In genomic region chr11:45907301-45907700, GRCm38 (mm10) we compare ENCODE assay signal across 15 mouse cellular contexts.
"Had no signal": no experiment of that assay in that cellular context is flagged by ENCODE, and none has a peak within 500 bp of the region (broad histone marks: within the 10 kb centered on the region; RNA-seq: fewer than 3 reads in every experiment).

No protein-coding gene starts in this region.

- DNase-seq: kidney, adult 8-10 months; liver; lung, postnatal 36 days; midbrain, embryonic 14.5 days; right cerebral cortex, adult 18-20 months; right cerebral cortex, postnatal 25 days; thymus, postnatal 36 days had no signal

- H3K4me1 ChIP-seq: limb, embryonic 12.5 days; lung, embryonic 15.5 days; midbrain, embryonic 10.5 days; neural tube, embryonic 15.5 days had no signal

- H3K9me3 ChIP-seq: limb, embryonic 12.5 days; lung, embryonic 15.5 days; midbrain, embryonic 10.5 days; neural tube, embryonic 15.5 days had no signal

- H3K4me2 ChIP-seq: limb, embryonic 12.5 days; lung, embryonic 15.5 days; neural tube, embryonic 15.5 days had no signal

- H3K4me3 ChIP-seq: left cerebral cortex, adult 2 months; limb, embryonic 12.5 days; lung, embryonic 15.5 days; midbrain, embryonic 10.5 days; myocyte; neural tube, embryonic 15.5 days had no signal

- ATAC-seq: intestine, postnatal 0 days had no signal

- H3K27me3 ChIP-seq: limb, embryonic 12.5 days; lung, embryonic 15.5 days; neural tube, embryonic 15.5 days had no signal

- H3K9ac ChIP-seq: limb, embryonic 12.5 days; lung, embryonic 15.5 days; neural tube, embryonic 15.5 days had no signal

- H3K27ac ChIP-seq: kidney, postnatal 0 days; left cerebral cortex, adult 2 months; limb, embryonic 12.5 days; lung, embryonic 15.5 days; midbrain, embryonic 10.5 days; neural tube, embryonic 15.5 days had no signal
